Mouse (Mus musculus) CD8-positive naive resting alpha-beta T cell, adult 2 months (primary cell): ENCODE data around the gene Asic1.

Experiments used
- DNase-seq, 2 experiments: peaks; one replicate each; pipeline ENCODE4 v3.0.0; 2022; ENCODE audit warnings: low read depth in 2 of 2, low spot score in 2 of 2

The Asic1 gene

GRCm38 (mm10) chr15:99663964-99664599, 6.1 kb upstream of the Asic1 start:
- DNase-seq: no peak

GRCm38 (mm10) chr15:99664600-99665451, 5.3 kb upstream of the Asic1 start:
- DNase-seq: no peak

GRCm38 (mm10) chr15:99667544-99667943, 2.6 kb upstream of the Asic1 start:
- DNase-seq: no peak

GRCm38 (mm10) chr15:99668881-99669280, 1.3 kb upstream of the Asic1 start:
- peak; percentile 58 to 80 for DNase-seq

GRCm38 (mm10) chr15:99669392-99669791, 776 bp upstream of the Asic1 start:
- no peak for DNase-seq

- DNase-seq: no peak
Measured at GRCm38 (mm10) chr15:99670964-99671670, 949 bp downstream of the Asic1 start.

GRCm38 (mm10) chr15:99671783-99672182, 1.6 kb downstream of the Asic1 start:
- no peak for DNase-seq

GRCm38 (mm10) chr15:99674866-99675265, 4.7 kb downstream of the Asic1 start:
- no peak for DNase-seq

- DNase-seq: no peak
Measured at GRCm38 (mm10) chr15:99677089-99677488, 6.9 kb downstream of the Asic1 start.

- peak in 1 of 2 experiments; percentile 34 for DNase-seq
Measured at GRCm38 (mm10) chr15:99678063-99678800, 8.1 kb downstream of the Asic1 start.

- no peak for DNase-seq
Measured at GRCm38 (mm10) chr15:99679008-99679407, 8.8 kb downstream of the Asic1 start.

- DNase-seq: peak in 1 of 2 experiments; percentile 46
Measured at GRCm38 (mm10) chr15:99682880-99683279, 12.7 kb downstream of the Asic1 start.

- DNase-seq: no peak
Measured at GRCm38 (mm10) chr15:99684156-99684555, 14.0 kb downstream of the Asic1 start.

- peak in 1 of 2 experiments; percentile 34 for DNase-seq
Measured at GRCm38 (mm10) chr15:99688712-99689111, 18.5 kb downstream of the Asic1 start.

GRCm38 (mm10) chr15:99690924-99691323, 20.8 kb downstream of the Asic1 start:
- no peak for DNase-seq

- DNase-seq: no peak
Measured at GRCm38 (mm10) chr15:99691976-99692375, 21.8 kb downstream of the Asic1 start.

- DNase-seq: no peak
Measured at GRCm38 (mm10) chr15:99697309-99697708, 27.1 kb downstream of the Asic1 start.

- no peak for DNase-seq
Measured at GRCm38 (mm10) chr15:99698533-99699085, 28.4 kb downstream of the Asic1 start.

GRCm38 (mm10) chr15:99699715-99700114, 29.5 kb downstream of the Asic1 start:
- DNase-seq: no peak

GRCm38 (mm10) chr15:99700219-99701106, 30.3 kb downstream of the Asic1 start:
- no peak for DNase-seq
